Mouse (Mus musculus) erythroblast, embryonic 14.5 days (primary cell): ENCODE measurements around the gene Kbtbd8.

ENCODE experiments used
- GATA1 ChIP-seq: IDR thresholded peaks from 2 replicates; pipeline ENCODE4 v1.6.1; 2012; ENCODE audit warnings: low read length, inconsistent platforms, mixed read lengths
- TAL1 ChIP-seq: IDR thresholded peaks from 3 replicates; pipeline ENCODE4 v1.6.1; 2012; ENCODE audit warnings: low read length, inconsistent platforms, mixed read lengths

DNA sequence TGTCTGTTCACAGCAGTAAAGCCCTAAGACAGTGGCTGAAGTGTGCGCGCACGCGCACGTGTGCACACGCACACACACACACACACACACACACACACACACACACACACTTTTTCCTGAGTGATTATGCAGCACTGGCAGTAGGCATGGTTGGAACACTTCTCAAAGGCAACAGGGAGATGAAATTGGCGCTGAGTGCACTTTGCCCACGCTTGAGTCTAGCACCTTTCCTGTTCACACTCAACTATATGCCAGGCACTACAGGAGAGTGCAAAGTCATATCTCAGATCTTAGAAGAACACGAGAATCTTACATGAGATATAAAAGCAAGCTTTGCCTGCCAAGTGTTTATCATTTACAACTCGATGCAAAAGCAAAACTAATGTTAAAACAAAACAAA is 47.3 kb upstream of the Kbtbd8 start:
- no peak for TF ChIP-seq TAL1
- TF ChIP-seq GATA1: no peak
